Mouse (Mus musculus) liver, postnatal 0 days (tissue): ENCODE data around the gene Cyp3a16. TPM values are rescaled to one million over a fixed set of nuclear protein-coding genes. Genes with fewer than 3 reads are reported as not detected.
"Not testable (repeated sequence)": the region's sequence is repeated elsewhere in the genome, so short reads cannot be mapped to it uniquely, and the experiment has no call there.

ENCODE experiments used
- ATAC-seq: fragments of 200-750 bp; cut with Nextera tagmentation; 2 replicates; pipeline ENCODE4 v1.8.0; 2017; ENCODE audit warnings: mild to moderate bottlenecking, moderate library complexity
- DNase-seq: peaks from one replicate; pipeline ENCODE4 v3.0.0-alpha.2; 2016
- H3K27ac ChIP-seq: fragments of 300-500 bp; sonication (generic); 2 replicates; pipeline ENCODE4 v1.5.1; 2014; ENCODE audit warnings: antibody characterized with exemption, moderate library complexity, mild to moderate bottlenecking, low read depth
- H3K27me3 ChIP-seq: fragments of 300-500 bp; sonication (generic); 2 replicates; pipeline ENCODE4 v1.6.1; 2014; ENCODE audit warnings: low read length, control low read depth, mixed read lengths; ENCODE audit not compliant: insufficient read depth
- H3K36me3 ChIP-seq: fragments of 300-500 bp; sonication (generic); replicated peaks from 2 replicates; pipeline ENCODE4 v1.6.1; 2014; ENCODE audit warnings: mild to moderate bottlenecking, control low read depth, low read length, moderate library complexity, mixed read lengths; ENCODE audit not compliant: insufficient read depth
- H3K4me1 ChIP-seq: fragments of 300-500 bp; sonication (generic); 2 replicates; pipeline ENCODE4 v1.6.1; 2014; ENCODE audit warnings: antibody characterized with exemption, mild to moderate bottlenecking, control low read depth; ENCODE audit not compliant: insufficient read depth
- H3K4me2 ChIP-seq: fragments of 300-500 bp; sonication (generic); 2 replicates; pipeline ENCODE4 v1.6.1; 2014; ENCODE audit warnings: low read depth, mild to moderate bottlenecking, low read length, moderate library complexity, mixed read lengths
- H3K4me3 ChIP-seq: fragments of 300-500 bp; sonication (generic); 2 replicates; pipeline ENCODE4 v1.5.1; 2014; ENCODE audit warnings: low read depth, low read length
- H3K9ac ChIP-seq: fragments of 300-500 bp; sonication (generic); replicated peaks from 2 replicates; pipeline ENCODE4 v1.6.1; 2014; ENCODE audit warnings: mild to moderate bottlenecking, moderate library complexity
- H3K9me3 ChIP-seq: fragments of 300-500 bp; sonication (generic); 2 replicates; pipeline ENCODE4 v1.6.1; 2016; ENCODE audit warnings: mild to moderate bottlenecking, control low read depth, low read length, mixed read lengths
- CTCF ChIP-seq: sonication (generic); IDR thresholded peaks from 2 replicates; pipeline ENCODE4 v1.5.1; 2016; ENCODE audit warnings: antibody characterized with exemption, low read depth
- EP300 ChIP-seq: IDR thresholded peaks from 2 replicates; pipeline ENCODE4 v1.6.1; 2016; ENCODE audit warnings: antibody characterized with exemption, low read depth, mild to moderate bottlenecking
- WGBS: fragments of 180-500 bp; shearing (Covaris S2); extraction: QIAGEN DNeasy Blood & Tissue Kit; methylation state at CpG from one replicate; pipeline ENCODE4 v1.1.7; 2014; ENCODE audit not compliant: insufficient replicate concordance; 5-methylcytosine and 5-hydroxymethylcytosine counted together
- polyA plus RNA-seq: library from polyadenylated mRNA; unstranded; fragments of >200 nt; fragmentation: Nextera tagmentation; extraction: Ambion mirVana; gene quantifications from 2 replicates; pipeline ENCODE4 v1.2.1, GENCODE M21; 2015

Gene Cyp3a16
- 36.6 and 36.8 TPM in 2 replicates for polyA plus RNA-seq

- DNase-seq, result peak; percentile 49
- not testable (repeated sequence) for H3K36me3 ChIP-seq, H3K9me3 ChIP-seq, H3K27me3 ChIP-seq, H3K4me1 ChIP-seq
- Histone ChIP-seq H3K9ac (peak within 1 kb of the TSS; percentile 60), H3K27ac (peak within 1 kb of the TSS; percentile 76), H3K4me3 (peak within 1 kb of the TSS; percentile 44), H3K4me2 (peak within 1 kb of the TSS; percentile 54)
- peak; percentile 64 for ATAC-seq
- 35% methylated on average over 2 of the region's 2 CpGs for WGBS
- TF ChIP-seq EP300, result peak; percentile 34; the same call in 1 of the 2 replicates
Measured at GRCm38 (mm10) chr5:145469623-145470022, at the start of gene Cyp3a16. Cyp3a16 (minus strand) TSS chr5:145469723.

- Histone ChIP-seq H3K27ac (no peak overlapping the region), H3K9me3 (no peaks in the 10 kb centered on the region), H3K27me3 (no peaks in the 10 kb centered on the region), H3K4me2 (no peak overlapping the region), H3K4me1 (no peaks in the 10 kb centered on the region), H3K36me3 (no peaks in the 10 kb centered on the region), H3K4me3 (no peak overlapping the region), H3K9ac (no peak overlapping the region)
- DNase-seq (no peak), ATAC-seq (no peak)
- TF ChIP-seq EP300 (no peak), CTCF (no peak)
- no CpG with 5 or more reads among the region's 6 CpGs for WGBS
Measured at GRCm38 (mm10) chr5:145490300-145490699, 20.8 kb upstream of the Cyp3a16 start.

DNA sequence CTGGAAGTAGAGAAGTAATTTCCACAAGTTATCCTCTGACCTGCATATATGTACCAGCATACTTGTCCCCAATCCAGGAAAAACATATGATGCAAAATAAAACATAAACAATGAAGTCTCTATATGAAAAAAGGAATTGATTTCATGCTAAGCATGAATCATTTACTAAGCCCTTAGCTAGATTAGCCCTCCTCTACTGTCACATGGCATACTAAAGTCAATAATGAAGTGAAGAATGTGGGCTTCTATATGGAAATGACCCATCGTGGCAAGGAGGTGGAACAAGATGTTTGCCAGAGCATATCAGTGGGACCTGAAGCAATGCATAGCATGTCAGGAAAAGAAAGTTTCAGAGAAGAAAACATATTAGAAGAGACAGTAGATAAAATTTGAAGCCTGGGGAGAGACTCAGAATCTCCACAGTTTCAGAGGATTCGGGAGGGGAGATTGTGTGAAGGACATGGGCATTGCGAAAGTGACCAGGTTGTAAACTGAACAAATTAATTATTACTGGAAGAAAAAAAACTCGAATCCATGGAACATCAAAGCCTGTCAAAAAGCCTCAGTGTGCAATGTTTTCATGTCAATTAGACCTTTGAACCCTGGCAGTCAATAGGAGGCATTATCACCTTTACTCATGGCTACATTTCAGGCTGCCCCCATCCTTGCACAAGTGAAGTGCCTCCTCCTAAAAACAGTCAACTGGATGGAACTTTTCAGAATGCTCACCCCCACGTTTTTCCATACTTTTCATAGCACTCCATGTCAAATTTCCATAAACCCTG lies 5.0 kb downstream of the Cyp3a16 start:
- 35% methylated on average over 5 of the region's 5 CpGs for WGBS
- no peaks in the 10 kb centered on the region for H3K9me3 ChIP-seq
- no peak overlapping the region for H3K4me3 ChIP-seq
- TF ChIP-seq CTCF (no peak), EP300 (no peak; the same call in none of the 2 replicates)
- H3K27me3 ChIP-seq, result no peaks in the 10 kb centered on the region
- peak overlapping the region; percentile 62; the same call in 1 of the 2 replicates for H3K27ac ChIP-seq
- H3K4me2 ChIP-seq, result no peak overlapping the region
- ATAC-seq (peak; percentile 76), DNase-seq (peak; percentile 24)
- no peaks in the 10 kb centered on the region for H3K36me3 ChIP-seq
- H3K9ac ChIP-seq, result no peak overlapping the region
- H3K4me1 ChIP-seq, result no peaks in the 10 kb centered on the region

DNA sequence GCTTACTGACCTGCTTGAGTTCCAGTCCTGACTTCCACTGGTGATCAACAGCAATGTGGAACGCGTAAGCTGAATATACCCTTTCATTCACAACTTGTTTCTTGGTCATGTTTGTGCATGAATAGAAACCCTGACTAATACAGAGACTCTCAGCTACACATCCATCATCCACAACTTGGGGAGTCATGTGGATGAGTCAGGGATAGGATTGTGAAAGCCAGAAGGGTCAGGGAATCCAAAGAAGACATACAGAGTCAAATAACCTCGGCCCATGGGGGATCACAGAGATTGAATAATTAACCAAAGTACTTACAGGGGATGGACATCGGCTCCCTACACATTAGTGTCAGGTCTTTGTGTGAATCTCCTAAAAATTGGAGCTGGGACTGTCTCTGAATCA lies 7.2 kb downstream of the Cyp3a16 start:
- no peaks in the 10 kb centered on the region for H3K9me3 ChIP-seq
- no peaks in the 10 kb centered on the region for H3K4me1 ChIP-seq
- no peak for ATAC-seq
- H3K27ac ChIP-seq, result no peak overlapping the region
- 75% methylated on average over 4 of the region's 4 CpGs for WGBS
- no peaks in the 10 kb centered on the region for H3K27me3 ChIP-seq
- TF ChIP-seq CTCF (no peak), EP300 (no peak)
- H3K4me2 ChIP-seq, result no peak overlapping the region
- no peaks in the 10 kb centered on the region for H3K36me3 ChIP-seq
- no peak overlapping the region for H3K4me3 ChIP-seq
- no peak for DNase-seq
- H3K9ac ChIP-seq, result no peak overlapping the region

- WGBS, result 56% methylated on average over 4 of the region's 4 CpGs
- ATAC-seq, result peak; percentile 86
- TF ChIP-seq EP300 (peak; percentile 72), CTCF (no peak)
Measured at GRCm38 (mm10) chr5:145454389-145454788, 15.1 kb downstream of the Cyp3a16 start.

DNA sequence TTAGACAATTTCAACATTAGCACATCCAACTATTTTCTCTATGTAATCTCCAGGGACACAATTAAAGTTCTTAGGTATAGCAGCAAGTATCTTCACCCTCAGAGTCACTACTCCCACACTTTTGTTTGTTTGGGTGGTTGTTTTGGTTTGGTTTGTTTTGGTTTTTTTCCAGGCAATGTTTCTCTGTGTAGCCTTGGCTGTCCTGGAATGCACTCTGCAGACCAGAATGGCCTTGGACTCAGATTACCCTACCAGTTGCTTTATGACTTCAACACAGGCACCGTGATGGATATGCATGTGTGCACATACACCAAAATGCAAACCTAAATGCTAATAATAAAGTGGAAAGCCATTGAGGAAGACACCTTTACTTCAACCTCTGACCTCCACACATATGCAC lies 35.8 kb downstream of the Cyp3a16 start:
- 66% methylated on average over 1 of the region's 1 CpGs for WGBS

More at GRCm38 (mm10) chr5:145454389-145454788, 15.1 kb downstream of the Cyp3a16 start:
- Histone ChIP-seq H3K4me1 (peaks cover 3% of the 10 kb centered on the region; the same call in 1 of the 2 replicates), H3K27ac (peak overlapping the region; percentile 62), H3K36me3 (0 out of 2 replicates have a peak, but pooled peaks cover 2% of the 10 kb centered on the region), H3K4me2 (no peak overlapping the region), H3K9ac (no peak overlapping the region), H3K27me3 (no peaks in the 10 kb centered on the region), H3K4me3 (no peak overlapping the region), H3K9me3 (no peaks in the 10 kb centered on the region)
- DNase-seq, result peak; percentile 17

More for the DNA sequence above, 35.8 kb downstream of the Cyp3a16 start:
- ATAC-seq, result peak; percentile 56
- no peak for TF ChIP-seq EP300
- TF ChIP-seq CTCF, result no peak
- H3K27me3 ChIP-seq, result no peaks in the 10 kb centered on the region
- no peaks in the 10 kb centered on the region for H3K4me1 ChIP-seq
- no peak overlapping the region for H3K4me3 ChIP-seq
- no peaks in the 10 kb centered on the region for H3K9me3 ChIP-seq
- no peak overlapping the region for H3K27ac ChIP-seq
- no peak for DNase-seq
- no peak overlapping the region for H3K4me2 ChIP-seq
- H3K36me3 ChIP-seq, result no peaks in the 10 kb centered on the region
- H3K9ac ChIP-seq, result no peak overlapping the region
